Mouse (Mus musculus): ENCODE data around the gene Spata16.

- TF ChIP-seq CTCF (IDR thresholded peaks at IDR 0.05; ENCODE audit: borderline replicate concordance, extremely low read depth, insufficient read depth, insufficient read length) (no peak), POLR2A (IDR thresholded peaks at IDR 0.05; ENCODE audit: borderline replicate concordance, extremely low read depth, insufficient read depth, insufficient read length, poor library complexity, severe bottlenecking) (no peak)
Observed at GRCm38 (mm10) chr3:26752441-26752840, 115.0 kb downstream of the Spata16 start.

Data from brain, embryonic 14.5 days (tissue).